Mouse (Mus musculus): ENCODE results near the gene Qrich1.

The Qrich1 gene

GRCm38 (mm10) chr9:108564131-108564530 lies 47.5 kb downstream of the Qrich1 start:
- no peak for DNase-seq (ENCODE audit: low read depth, low spot score)

DNA sequence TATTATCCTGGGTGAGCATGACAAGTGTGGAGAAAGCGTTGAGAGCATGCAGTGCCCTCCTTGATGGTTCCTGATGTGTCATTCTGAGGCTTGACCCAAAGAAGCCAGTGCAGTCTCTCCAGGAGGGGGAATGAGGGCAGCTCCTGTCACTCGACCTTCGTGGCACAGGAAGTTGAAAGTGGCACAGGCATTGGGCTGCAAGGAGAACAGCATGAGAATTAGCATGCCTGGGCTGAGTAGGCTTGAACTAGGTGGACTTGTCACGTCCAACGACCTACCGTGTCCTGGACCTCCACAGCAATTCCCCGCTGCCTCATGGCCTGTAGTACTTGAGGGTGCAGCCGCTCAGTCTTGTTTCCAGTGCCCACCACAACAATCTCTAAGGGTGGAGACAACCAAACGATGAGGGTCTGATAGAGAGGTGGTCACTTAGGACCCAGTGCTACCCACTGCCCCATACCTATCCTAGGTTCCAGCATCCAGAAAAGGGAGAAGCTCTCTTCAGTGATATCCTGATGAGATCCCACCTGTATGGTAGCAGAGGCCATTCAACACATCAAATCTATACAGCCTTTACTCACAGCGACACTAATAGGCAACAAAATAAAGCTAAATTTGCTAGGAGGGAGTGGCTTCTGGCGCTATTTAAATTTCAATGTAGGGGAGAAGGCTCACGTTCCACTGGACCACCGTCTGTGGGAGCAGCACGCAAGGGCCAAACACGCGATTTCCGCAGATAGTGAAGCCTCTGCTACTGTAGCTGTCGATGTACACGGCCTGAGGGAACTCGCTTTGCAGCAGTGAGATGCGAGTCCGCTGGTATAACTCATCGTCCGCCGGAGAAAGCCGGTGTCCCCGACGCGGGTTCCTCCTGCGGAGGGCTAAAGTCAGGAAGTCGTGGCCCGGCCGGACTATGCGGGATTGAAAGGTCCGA lies 49.5 kb downstream of the Qrich1 start:
- no peak for DNase-seq (ENCODE audit: low read depth, low spot score)

- DNase-seq (ENCODE audit: low read depth, low spot score): peak; percentile 88
These were observed 50.5 kb downstream of the Qrich1 start, which contains the start of gene Ndufaf3 for GRCm38 (mm10) chr9:108566815-108567776. TSS of gene Ndufaf3 (minus strand) at chr9:108567434.

DNA sequence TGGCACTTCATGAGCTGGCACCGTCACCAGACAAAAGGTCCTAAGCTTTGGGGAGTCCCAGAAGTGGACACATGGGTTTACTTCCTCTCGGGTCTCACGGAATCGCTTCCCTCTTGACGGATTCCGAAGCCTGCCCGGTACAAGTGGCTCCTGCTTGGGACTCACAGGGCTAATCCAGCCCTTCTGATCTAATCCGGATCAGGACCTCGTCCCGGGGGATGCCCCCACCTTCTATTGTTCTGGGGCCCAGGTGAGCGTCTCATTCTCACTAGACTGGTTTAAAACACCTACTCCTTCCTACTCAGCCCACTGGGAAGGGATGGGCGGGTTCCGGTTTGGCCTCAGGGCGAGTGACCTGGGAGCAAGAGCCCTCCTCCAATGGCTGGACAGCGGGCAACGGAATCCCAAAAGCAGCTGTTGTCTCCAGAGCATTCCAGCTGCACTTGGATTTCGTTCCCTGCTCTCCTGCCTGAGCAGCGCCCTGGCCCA lies 51.4 kb downstream of the Qrich1 start:
- no peak for DNase-seq (ENCODE audit: low read depth, low spot score)

DNA sequence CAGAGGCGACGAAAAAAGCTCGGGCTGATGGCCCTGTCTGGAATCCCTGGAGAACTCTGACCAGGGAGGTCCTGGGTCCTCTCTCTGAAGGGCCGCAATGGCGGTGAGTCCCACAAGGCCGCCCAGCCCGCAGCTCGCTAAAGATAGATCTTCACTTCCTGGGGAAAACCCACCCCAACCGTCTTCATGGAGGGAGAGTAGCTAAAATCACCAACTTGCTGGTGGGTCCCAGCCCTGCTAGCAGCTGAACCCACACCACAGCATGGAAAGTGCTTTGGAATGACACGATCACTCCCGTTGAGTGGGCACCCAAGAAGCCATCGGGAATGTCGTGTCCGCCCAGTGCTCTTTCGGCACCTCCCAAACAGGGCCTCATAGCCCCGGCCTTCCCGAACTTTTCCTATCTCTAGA lies 51.9 kb downstream of the Qrich1 start:
- no peak for DNase-seq (ENCODE audit: low read depth, low spot score)

DNA sequence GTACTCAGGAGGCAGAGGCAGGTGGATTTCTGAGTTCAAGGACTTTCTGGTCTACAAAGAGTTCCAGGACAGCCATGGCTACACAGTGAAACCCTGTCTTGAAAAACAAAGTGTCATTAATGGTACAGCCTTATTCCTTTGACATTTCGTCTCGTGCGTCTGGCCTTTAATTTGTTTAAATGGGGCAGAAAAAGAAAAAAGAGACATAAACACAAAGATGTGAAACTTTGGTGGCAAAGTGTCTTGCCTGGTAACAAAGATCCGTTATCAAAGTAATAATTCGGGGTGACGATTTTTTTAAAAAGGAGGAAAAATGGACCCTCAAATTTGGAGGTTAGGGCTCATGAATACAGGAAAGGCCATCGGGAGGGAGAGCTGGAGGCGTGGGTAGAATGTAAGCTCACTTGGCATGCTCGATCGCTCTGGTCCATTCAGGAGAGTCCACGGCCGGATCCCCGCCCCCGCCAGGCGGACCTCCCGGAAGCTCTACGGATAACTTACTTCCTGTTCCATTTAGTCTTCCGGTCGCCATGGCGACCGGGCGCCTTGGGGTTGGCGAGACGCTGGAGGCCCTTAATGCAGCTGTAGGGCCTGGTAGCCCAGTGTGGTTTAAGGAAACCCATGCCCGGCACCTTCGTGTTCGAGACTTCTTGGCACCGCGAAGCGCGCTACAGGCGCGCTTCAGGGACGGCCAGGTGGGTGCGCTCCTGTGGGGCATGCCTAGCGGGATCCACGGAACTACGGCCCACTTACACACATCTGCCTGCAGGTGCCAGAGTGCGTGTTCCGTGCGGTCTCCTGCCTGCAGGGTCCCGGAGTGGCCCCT lies 53.0 kb downstream of the Qrich1 start, which contains the start of gene Dalrd3:
Dalrd3 (plus strand) TSS at position 506 of the 826 bp plus-strand sequence.
- peak; percentile 78 for DNase-seq (ENCODE audit: low read depth, low spot score)

DNA sequence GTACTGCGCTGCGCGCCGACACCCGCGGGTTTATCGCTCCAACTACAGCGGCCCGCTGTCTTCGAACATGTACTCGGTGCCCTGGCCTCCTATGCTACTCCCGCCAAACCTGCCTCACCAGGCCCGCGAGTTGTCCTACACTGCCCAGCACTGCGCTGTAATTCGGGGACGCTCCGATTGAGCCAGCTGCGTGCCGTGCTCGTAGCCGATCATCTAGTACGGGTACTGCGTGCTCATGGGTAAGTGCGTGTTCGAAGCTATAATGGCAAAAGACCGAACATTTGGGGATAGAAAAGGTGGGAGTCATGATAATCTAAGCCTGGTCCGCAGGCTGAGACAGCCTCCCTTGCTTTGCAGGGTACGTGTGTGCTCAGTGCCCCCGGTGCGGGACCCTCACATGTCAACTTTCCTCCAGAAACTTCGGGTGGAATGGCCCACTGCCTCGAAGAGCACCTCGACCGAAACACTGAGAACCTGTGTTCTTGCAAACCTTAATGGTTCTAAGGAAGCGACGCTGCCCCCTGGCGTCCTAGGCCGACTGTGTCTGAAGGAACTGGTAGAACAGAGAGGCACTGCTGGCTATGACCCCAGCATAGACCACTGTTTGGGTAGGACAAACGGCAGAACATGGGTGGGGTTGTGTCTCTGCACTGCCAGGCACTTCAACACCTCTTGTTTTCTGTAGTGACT lies 53.7 kb downstream of the Qrich1 start:
- DNase-seq (ENCODE audit: low read depth, low spot score): peak; percentile 65

DNA sequence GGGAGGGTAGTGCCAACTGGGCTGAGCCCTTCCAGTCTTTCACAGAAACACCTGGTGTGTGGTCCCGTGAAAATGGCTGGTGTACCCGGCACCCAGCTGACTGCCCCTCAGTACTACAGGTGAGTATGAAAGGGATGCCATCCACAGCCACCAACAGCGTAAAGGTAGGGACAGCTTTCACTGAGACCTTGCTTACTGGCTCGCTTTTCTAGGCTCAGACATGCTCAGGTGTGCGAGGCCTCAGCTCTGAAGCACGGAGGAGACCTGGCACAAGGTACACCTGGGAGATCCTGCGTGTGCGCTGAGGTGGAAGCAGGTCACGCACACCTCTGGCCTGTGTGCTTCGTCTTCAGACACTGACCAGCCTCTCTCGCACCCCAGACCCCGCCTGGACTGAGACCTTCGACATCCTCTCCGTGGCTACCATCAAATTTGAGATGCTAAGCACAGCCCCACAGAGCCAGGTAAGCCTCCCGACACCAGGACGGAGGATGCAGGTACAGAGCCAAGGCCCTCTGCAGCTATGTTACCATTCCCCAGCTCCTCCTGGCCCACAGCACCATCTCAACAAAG lies 54.9 kb downstream of the Qrich1 start:
- no peak for DNase-seq (ENCODE audit: low read depth, low spot score)

DNA sequence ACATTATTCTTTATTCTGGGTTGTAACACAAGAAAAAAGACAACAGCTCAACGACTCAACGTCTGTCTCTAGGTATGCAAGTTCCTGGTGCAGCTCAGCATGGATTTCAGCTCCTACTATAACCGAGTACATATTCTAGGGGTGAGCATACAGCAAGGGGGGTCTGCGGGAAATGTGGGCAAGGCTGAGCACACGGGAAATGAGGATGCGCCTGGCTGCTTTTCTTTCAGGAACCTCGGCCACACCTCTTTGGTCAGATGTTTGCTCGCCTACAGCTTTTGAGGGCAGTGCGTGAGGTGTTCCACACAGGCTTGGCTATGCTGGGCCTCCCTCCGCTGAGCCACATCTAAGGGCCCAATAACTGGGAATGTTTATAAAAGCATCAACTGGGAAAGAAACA lies 55.7 kb downstream of the Qrich1 start:
- DNase-seq (ENCODE audit: low read depth, low spot score): no peak

GRCm38 (mm10) chr9:108573774-108574690 lies 57.4 kb downstream of the Qrich1 start:
- DNase-seq (ENCODE audit: low read depth, low spot score): no peak

DNA sequence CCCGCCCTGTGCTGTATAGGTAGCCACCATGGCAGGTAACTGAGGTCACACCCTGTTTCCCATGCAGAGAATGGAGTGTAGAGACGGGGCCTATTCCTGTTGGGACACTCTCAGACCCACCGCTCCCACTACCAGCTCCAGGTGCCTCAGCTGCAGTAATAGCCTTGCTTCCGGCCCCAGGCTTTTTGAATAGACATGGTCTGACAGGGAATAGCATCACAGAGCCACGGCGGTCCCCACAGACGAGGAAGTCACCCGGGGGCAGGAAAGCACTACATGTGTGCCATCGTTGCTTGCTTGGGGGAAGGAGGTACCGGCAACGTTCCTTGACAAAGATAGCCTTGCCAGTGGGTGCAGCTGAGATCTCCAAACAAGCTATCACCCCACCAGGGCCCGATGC lies 58.3 kb downstream of the Qrich1 start:
- no peak for DNase-seq (ENCODE audit: low read depth, low spot score)

DNA sequence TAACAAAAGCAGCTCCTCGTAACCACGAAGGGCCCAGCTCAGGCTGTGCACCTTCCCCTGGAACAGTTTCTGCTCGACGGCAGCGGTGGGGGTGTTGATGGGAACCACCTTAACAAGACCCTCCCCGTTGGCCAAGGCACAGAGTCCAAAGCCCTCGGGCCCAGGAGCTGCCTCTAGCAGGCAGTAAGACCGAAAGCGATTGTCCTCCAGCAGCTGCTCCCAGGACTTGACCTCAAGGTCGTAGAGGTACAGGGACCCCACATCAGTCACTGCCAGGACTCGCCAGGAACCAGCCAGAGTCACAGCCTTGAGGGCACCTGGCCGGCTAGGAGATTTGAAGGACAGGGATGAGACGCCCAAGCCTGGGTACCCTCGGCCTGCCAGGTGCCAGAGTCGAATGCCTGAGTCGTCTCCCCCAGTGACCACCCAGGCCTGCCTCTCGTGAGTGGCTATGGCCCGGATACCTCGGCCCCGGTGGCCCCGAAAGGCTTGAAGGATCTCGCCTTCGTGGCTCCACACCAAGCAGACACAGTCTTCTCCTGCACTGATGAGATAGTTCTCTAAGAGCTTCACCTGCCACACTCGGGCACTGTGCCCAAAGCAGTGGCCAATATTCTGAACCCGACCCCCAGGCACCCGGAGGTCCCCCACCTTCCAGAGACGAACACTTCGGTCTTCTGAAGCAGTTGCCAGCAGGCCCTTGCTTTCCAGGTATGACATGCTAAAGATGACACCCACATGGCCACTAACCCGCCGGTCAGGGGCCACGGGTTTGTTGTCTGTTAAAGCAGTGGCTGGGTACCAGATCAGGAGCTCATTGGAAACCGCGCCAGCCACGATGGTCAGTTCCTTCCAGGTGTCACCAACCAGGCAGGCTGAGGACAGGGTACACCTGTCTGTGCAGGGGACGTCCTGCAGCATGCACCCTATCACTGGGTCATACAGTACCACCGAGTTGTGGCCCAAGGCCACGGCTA lies 59.0 kb downstream of the Qrich1 start:
- DNase-seq (ENCODE audit: low read depth, low spot score): no peak

GRCm38 (mm10) chr9:108577025-108577424 lies 60.4 kb downstream of the Qrich1 start:
- DNase-seq (ENCODE audit: low read depth, low spot score): no peak

- DNase-seq (ENCODE audit: low read depth, low spot score): no peak
These were observed 61.4 kb downstream of the Qrich1 start for GRCm38 (mm10) chr9:108577934-108578544.

- peak; percentile 33 for DNase-seq (ENCODE audit: low read depth, low spot score)
These were observed 62.1 kb downstream of the Qrich1 start, which contains the start of gene Wdr6 for GRCm38 (mm10) chr9:108578545-108579343. TSS of gene Wdr6 (minus strand) at chr9:108578739.

DNA sequence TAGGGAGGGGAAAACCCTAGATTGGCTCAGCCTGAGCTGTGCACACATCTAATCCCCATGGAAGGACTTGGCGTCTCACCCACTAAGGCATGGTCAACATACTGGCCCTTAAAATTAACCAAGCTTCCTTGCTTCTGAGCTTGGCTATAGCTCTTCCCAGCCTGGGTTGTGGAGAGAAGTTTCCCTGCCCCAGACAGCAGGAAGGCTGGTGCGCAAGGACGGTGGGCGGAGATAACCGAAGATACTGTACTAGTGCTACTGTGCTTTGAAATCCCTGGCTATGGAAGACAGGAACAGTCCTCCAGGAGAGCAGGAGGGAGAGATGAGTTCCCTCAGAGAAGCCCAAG lies 62.7 kb downstream of the Qrich1 start:
- DNase-seq (ENCODE audit: low read depth, low spot score): no peak

Data from c-Kit-negative CD71-positive TER-119-positive erythroid progenitor cells, embryonic 14.5 days (primary cell).